Mouse (Mus musculus): ENCODE measurements around the gene Myo15b. TPM values are rescaled to one million over a fixed set of nuclear protein-coding genes. Genes with fewer than 3 reads are reported as not detected.

Gene Myo15b
- total RNA-seq, 2 experiments from 2014 or later: 0.20 TPM

DNA sequence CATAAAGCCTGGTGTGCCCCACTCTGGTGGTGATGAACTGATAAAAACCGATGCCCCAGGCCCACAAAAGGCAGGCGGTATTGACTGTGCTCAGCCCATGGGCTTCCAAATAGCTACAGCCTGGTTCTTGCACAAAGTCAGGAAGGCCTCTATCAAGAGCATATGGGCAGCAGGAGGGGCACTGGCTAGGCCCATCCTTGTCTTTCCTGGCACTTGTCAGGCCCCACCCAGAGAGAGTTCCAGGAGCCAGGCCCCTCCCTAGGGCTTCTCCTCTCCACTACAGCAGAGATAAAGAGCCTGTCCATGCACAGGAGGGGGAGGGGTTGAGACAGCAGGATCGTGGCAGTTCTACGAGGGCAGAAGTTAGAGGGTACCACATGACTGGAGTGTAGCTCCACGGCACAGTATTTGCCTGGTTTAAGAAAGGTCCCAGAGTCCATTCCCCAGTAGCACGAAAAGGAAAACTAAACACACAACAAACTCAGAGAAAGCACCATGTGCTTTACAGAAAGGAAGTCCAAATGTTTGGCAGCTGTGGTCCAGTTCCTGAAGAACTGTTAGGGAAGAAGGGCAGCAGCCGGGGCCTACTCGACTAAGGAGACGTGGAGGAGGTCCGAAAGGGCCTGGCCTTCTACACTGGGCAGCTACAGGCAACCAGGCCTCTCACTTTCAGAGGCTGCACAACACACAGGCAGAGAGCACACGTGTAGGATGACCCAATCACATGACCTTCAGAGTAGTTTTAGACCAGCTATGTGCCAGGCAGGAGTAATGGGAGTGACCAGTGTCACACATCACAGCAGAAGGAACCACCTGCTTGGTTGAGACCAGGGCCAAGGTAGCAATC lies 45.4 kb downstream of the Myo15b start:
- DNase-seq: no peak

DNA sequence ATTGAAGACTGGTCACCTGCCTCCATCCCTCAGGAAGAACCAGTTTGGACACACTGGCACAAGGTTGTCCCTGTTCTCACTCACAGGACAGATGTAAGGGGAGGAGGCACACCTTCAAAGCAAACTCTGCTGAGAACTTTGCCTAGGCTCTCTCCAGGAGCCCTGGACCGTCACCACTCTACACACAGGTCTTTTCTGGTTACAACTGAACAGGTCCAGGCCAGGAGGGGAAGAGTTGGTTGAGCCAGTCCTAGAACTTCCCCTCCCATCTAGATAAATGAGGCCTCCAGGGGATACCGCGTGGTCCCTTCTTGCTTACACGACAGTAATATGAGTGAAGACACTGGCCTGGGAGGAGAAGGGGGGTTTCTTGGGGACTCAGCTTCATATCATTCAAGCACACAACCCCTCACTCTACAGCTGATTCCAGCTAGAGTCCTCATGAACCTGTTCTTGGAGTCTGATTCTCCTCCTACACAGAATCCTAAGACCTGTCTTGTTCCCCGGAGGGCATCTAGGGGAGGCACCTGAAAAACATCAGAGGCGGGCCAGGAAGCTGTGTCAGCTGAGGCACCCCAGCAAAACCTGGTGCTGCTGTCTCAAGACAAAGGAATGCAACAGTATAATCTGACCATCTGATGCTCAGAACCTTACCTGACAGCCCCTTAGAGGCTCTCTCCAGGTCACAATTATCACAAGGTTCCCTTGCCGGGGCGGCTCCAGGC lies 46.2 kb downstream of the Myo15b start:
- no peak for DNase-seq

DNA sequence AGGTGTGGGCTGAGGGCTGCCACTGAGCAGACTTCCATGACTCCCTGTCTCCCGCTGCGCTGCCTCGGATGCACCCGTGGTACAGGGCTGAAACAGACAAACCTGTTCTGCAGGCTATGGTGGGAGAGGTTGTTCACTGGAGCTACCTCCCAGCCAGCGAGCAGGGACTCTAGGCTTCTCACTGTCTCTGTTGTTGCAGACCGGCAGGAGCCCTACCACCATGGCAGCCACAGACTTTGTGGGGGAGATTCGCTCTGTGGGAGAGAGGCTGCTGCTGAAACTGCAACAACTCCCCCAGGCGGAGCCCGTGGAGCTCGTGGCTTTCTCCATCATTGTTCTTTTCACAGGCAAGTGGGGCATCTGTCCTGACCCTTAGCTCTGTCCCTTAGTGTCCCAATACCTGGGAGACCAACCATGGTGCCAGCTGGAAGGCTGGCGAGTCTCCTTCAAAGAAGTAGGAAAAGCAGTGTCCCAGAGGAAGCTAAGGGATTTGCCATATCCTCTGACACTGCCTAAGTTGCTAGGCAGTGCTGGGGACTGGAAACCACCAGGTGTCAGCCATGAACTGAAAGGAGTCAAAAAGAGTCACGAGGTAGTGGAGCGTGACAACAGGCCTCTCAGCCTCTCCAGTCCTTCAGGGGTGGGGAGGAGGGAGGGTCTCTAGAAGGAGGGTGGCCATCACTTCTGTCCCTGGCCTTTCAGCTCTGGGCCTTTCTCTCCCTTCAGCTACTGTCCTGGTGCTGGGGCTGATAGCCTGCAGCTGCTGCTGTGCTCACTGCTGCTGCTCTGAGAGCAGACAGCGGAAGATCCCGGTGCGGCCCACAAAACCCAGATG lies 47.0 kb downstream of the Myo15b start:
- DNase-seq: no peak

DNA sequence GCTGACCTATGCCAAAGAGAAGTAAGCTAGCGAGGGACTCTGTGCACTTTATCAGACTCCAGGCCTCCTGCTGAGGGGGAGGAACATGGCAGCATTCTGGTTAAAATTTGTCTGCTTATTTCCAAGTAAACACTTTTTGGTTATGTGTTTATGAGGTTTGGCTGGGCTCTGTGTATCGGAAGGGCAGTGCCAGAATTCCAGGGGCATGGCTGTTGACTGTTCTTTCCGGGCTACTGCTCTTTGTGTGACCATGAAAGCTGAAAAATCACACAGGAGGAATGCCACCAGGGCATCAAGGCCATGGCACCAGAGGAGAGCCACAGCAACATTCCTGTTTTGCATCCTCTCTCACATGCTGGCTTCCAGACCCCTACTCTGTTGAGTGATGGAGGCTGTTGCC lies 47.9 kb downstream of the Myo15b start:
- DNase-seq: peak; percentile 44 to 62

DNA sequence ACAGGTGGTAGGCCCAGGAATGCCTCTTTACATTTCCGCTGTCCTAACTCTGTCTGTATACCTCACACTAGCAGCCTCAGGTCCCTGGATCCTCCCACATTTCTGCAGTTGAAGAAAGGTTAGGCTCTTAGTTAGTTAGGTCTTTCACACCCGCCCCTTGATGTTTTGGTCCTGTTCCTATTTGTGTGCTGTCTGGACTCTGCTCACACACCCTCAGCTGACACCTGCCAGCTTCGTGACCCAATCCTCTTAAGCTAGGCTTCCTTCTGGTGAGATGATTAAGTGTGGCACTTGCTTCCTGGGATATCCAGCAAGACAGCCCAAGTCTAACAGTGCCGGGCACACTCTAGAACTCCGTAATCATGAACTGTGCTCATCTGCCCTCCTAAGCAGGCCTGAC lies 48.3 kb downstream of the Myo15b start:
- DNase-seq: no peak

DNA sequence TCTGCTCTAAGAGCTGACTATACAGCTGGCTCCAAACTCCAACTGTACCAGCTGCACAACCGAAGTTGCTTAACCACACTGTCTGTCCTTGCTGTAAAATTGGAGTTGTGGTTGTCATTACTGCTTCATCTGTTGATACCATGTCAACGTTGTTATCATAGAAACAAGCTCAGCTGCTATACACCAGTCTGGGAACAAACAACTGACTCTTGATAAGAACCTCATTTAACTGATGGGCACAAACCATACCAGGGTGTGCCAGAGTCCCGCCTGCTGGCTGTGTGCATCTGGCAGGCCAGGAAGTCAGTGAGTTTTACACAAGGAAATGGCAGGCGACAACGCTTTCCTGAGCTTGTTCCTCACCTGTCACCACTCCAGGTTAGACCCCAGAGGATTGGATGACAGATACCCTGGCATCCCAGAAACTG lies 52.9 kb downstream of the Myo15b start:
- no peak for DNase-seq

DNA sequence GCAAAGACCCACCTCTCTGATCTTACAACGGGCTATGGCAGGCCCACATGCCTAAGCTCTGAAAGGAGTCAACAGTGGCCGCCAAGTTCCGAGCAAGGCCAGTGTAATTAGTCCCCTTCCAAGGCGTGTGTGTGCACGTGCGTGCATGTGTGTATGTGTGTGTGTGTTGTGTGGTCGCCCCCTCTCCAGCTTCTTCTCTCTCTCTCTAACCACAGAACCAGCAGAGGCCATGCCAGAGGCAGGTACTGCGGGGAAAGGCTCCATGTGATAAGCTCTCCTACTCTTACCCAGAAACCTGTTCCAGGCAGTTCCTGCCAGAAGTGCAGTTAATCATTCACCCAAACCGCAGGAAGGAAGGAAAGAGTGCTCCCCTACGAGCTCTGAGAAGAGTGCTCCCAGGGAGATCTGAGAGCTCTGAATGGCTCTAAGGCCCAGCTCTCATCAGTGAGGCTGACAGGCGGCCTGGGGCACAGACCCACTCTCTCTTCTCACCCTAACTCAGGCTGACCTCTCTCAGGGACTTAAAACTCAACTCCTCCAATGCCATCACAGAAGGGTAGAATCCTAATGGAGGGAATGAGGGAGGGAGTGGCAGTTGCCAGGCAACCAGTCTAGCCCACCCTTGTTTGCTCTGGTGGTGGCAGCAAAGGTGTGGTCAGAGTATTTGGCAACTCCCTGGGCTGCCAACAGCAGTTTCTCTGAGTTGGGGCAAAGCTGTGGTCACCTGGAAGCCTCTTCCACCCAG lies 53.6 kb downstream of the Myo15b start, which contains the start of gene Smim6:
Gene Smim6 (plus strand): TSS at position 386 of the 745 bp plus-strand sequence.
- DNase-seq: no peak

DNA sequence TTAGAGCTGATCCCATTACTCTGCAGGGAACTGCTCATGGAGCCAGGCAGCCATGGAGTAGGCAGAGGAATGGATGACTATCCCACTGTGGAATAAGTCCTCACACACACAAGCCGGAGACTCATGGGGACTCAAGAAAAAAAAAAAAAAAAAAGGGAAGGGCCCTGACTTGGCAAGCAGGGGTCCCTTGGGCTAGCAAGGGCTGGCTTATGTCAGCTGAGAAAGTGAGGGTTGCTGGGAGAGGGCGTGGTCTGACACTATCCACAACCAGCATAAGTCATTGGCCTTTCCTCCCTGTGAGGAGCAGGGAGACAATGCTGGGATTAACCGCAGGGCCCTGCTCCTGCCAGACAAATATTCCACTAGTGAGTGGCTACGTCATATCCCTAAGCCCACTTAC lies 58.4 kb downstream of the Myo15b start:
- no peak for DNase-seq

DNA sequence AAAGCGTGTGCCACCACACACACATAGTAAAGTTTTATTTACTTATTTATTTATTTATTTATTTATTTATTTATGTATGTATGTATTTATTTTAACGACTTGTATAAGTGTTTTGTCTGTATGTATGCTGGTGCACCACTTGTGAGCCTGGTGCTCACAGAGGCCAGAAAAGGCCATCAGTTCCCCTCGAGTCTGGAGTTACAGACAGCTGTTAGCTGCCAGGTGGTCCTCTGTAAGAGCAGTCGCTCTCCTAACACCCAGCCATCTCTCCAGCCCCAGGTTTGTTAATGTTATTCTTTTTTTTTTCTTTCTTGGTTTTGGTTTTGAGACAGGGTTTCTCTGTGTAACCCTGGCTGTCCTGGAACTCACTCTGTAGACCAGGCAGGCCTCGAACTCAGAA lies 60.4 kb downstream of the Myo15b start:
- DNase-seq: no peak

DNA sequence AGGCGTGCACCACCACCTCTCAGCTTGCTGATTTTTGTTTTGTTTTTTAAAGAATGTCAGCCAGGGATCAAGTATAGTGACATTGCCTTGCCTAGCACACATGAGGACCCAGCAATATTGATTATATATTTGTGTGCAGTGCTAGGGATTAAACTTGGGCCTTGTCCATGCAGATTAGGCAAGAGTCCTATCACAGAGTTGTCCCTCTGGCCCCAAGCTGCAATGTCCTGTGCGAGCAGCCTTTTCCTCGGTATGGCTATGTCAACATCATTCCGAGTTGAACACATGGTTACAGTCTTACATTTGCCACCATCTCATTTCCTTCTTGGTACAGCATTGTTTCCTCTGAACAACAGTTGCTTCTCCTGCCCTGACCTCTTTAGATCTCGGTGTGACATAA lies 60.9 kb downstream of the Myo15b start:
- no peak for DNase-seq

DNA sequence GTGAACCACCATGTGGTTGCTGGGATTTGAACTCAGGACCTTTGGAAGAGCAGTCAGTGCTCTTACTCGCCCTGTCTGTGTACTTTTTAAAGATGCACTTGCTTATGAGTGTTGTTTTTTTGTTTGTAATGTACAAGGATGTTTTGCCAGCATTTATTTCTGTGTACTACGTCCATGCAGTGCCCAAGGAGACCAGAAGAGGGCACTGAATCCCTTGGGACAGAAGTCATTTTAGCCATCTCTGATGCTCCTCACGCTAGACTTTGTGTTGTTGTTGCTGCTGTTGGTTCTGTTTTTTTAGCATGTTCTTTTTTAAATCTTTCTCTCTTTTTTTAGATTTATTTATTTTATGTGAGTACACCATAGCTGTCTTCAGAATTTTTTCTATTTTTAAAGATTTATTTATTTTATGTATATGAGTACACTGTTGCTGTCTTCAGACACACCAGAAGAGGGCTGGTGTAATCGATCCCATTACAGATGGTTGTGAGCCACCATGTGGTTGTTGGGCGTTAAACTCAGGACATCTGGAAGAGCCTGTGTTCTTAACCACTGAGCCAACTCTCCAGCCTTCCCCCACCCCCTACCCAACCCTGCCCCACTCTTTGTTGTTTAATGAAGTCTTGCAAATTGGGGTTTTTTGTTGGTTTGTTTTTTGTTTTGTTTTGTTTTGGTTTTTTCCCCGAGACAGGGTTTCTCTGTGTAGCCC lies 62.1 kb downstream of the Myo15b start:
- DNase-seq: peak; percentile 67 to 72

DNA sequence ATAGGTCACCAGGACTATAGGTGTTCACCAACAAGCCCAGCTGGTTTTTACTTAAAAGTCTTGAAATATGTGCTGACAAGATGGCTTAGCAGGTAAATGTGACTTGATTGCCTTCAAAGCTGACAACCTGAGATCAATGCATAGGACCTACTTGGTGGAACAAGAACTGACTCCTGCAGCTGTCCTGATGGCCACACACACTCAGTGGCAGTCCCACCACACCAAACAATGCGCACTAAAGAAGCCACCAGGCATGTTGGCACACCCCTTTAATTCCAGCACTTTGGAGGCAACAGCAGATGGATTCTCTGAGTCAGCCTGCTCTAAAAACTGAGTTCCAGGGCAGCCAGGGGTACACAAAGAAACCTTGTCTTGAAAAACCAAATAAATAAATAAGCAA lies 63.8 kb downstream of the Myo15b start:
- no peak for DNase-seq

DNA sequence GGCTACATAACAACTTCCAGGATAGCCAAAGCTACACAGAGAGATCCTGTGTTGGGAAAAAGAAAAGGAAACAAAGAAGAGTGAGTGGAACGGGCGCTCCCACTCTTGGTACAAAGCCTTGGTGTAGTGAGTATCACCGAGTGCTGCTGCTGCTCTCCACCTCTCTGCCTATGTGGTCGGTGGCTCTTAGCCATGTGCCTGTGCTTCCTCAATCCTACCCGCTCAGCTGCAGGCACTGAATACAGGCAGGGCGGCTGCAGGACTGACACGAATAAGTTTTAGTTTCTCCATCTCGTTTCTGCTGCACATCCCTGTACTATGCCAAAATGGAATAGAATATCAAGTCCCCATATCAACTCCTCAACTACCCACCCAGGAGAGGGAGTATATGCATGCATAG lies 70.8 kb downstream of the Myo15b start:
- DNase-seq: no peak

DNA sequence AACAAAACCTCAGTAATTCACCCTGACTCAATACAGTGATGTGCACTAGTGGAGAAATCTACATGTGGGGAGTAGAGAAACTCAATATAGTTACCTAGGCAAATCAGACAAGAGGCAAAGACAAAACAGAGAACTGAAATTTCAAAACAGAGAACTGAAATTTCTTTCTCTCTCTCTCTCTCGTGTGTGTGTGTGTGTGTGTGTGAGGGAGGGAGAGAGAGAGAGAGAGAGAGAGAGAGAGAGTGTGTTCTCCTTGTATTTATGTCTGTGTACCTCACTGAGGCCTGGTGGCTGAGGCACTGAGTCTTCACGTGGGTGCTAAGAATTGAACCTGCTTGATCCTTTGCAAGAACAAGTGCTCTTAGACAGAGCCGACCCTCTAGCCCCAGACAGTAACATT lies 71.6 kb downstream of the Myo15b start:
- DNase-seq: no peak

DNA sequence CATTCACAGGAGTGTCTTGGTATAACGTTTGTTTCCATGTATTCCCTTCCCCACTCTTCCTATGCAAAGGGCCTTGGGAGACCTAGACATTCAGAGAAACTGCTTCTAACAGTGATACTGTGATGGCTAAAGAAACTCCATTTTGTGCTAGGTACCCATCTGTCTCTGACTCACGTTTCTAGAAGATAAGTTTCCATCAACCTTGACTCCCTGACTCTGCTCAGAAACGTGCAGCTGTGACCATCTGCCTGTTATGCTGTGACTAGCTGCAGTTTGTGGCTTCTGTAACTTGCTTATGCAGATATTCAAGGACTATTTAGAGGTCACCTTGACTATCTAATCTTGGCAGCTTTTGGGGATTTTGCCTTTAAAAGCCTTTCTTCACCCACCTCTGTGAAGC lies 73.0 kb downstream of the Myo15b start:
- no peak for DNase-seq

DNA sequence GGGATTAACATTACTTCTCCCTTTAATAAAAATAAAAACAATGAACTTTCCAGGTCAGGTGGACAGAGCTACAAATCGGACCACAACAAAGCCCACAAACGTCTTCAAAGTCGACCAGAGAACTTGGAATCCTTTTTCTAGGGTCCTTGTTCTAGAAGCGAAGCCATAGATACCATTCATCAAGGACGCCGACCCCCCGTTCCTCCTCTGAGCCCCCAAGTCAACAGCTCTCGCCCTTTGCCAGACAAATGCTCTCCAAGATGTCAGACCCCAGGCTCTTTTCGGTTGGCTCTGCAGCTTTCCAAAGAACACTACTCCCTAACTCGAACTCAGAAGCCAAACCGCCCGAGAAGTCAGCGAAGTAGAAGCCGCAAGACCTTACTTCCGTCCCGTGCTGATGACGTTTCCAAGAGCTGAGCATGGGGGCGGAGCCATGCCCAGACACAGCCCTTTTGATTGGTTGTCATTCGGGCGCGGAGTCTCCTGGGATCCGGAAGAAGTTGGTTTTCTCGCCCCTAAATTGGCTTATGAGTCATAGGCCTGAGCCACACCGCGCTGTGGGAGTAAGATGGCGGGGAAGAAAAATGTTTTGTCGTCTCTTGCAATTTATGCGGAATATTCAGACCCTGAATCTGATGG lies 75.0 kb downstream of the Myo15b start, which contains the start of the genes Sap30bp and Recql5:
Gene Sap30bp (plus strand): TSS at position 175 of the 639 bp plus-strand sequence.
Gene Recql5 (minus strand): TSS at position 370 of the 639 bp plus-strand sequence.
- peak; percentile 96 to 97 for DNase-seq

DNA sequence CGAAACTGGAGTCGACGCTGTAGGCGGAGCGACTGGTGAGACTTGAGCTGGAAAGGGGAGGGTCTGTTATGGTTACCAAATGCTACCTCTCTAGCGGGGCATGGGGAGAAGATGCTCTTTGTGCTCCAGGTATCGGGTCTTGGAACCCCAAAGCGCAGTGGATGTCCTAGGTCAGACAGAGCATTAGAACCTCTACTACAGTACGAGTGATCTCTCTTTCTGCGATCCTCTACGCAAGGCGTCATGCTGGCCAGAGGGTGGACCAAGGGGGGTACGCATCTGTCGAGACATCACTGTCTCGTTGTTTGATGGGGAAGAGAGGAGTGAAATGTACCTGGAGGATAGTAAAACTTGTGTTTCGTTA lies 75.5 kb downstream of the Myo15b start:
- DNase-seq: no peak

DNA sequence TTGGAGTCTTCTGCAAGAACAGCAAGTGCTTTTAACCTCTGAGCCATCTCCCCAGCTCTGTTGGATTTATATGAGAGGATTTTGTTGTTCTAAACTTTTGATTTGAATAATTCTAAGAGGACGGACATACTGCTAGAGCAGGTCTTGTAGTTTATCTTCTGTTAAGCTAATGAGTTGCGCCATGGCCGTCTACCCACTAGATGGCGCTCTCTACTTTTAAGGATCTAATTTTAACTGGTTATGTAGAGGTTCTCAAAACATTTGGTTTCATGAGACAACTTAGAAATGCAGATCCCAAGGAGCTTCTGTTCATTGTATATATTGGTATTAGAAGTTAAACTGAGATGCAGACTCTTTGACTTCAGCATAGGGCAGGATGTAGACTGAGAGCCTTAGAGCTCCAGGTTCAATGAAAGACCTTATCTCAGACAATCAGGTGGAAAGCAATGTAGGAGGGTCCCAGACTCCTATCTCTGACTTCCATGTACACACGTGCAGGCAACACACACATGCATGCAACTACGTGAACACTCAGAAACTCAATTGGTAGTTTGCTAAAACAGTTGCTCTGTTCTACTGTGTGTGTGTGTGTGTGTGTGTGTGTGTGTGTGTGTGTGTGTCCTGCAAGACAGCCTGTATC lies 81.6 kb downstream of the Myo15b start:
- peak; percentile 60 to 65 for DNase-seq

DNA sequence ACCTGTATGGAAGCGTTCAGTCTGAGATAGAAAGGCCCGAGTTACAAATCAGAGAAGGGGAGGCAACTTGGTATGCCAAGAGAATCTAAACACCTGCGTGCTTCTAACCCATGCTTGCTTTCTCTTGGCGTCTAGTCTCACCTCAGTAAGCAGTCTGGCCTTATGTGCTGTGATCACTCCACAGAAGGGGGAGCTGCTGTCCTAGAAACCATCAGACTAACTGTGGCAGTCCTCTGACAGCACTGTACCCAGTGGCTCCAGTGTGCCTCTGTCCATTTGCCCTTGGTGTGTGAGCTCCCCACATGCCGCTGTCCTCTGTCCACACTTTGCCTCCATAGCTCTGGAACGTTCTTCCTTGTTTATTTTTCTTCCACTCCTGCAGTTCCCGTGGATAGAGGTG lies 83.8 kb downstream of the Myo15b start:
- no peak for DNase-seq
